Mouse (Mus musculus) lung, postnatal 0 days (tissue): ENCODE measurements around the gene Grap2.

Experiments
- CTCF ChIP-seq: IDR thresholded peaks from 2 replicates; pipeline ENCODE4 v1.5.1; 2016; ENCODE audit warnings: antibody characterized with exemption, mild to moderate bottlenecking
- EP300 ChIP-seq: IDR thresholded peaks from 2 replicates; pipeline ENCODE4 v1.6.1; 2016; ENCODE audit warnings: antibody characterized with exemption, mild to moderate bottlenecking, control low read depth

- TF ChIP-seq CTCF (no peak), EP300 (no peak)
These were observed 39.9 kb upstream of the Grap2 start for GRCm38 (mm10) chr15:80532281-80533072.
